In genomic region chr2:68283021-68283548, GRCm38 (mm10) we compare ENCODE assay signal across 16 mouse cellular contexts.
DNase-seq lines count a peak whose midpoint lies in the region; ATAC-seq and TF ChIP-seq lines count a peak whose summit lies in the region.
"Had no signal": no experiment of that assay in that cellular context is flagged by ENCODE, and none has a peak within 500 bp of the region (broad histone marks: within the 10 kb centered on the region; RNA-seq: fewer than 3 reads in every experiment).

No protein-coding gene starts in this region.

- no peaks in the 10 kb centered on the region for H3K27me3 ChIP-seq in hindbrain, embryonic 13.5 days
- no peaks in the 10 kb centered on the region for H3K27me3 ChIP-seq in hindbrain, embryonic 16.5 days (replicated peaks; ENCODE audit: control insufficient read depth, insufficient read depth, low read length)
- H3K27me3 ChIP-seq in neural tube, embryonic 13.5 days, result no peaks in the 10 kb centered on the region
- H3K27me3 ChIP-seq in neural tube, embryonic 15.5 days (replicated peaks), result no peaks in the 10 kb centered on the region
- H3K27me3 ChIP-seq in forebrain, postnatal 0 days (ENCODE audit: insufficient read depth, low read length), result no peaks in the 10 kb centered on the region
- H3K27me3 ChIP-seq in kidney, embryonic 16.5 days (ENCODE audit: insufficient read depth, low read length), result no peaks in the 10 kb centered on the region
- H3K27me3 ChIP-seq: embryonic facial prominence, embryonic 15.5 days; liver, embryonic 12.5 days; lung, embryonic 15.5 days had no signal

- H3K4me1 ChIP-seq in hindbrain, embryonic 13.5 days (replicated peaks), result 0 out of 2 replicates have a peak, but pooled peaks cover 3% of the 10 kb centered on the region
- no peaks in the 10 kb centered on the region for H3K4me1 ChIP-seq in hindbrain, embryonic 16.5 days (ENCODE audit: control insufficient read depth, insufficient read depth, low read depth, low read length)
- no peaks in the 10 kb centered on the region; the same call in 1 of the 2 replicates for H3K4me1 ChIP-seq in neural tube, embryonic 13.5 days (replicated peaks)
- H3K4me1 ChIP-seq in neural tube, embryonic 15.5 days, result no peaks in the 10 kb centered on the region
- no peaks in the 10 kb centered on the region for H3K4me1 ChIP-seq in forebrain, postnatal 0 days (ENCODE audit: insufficient read depth)
- 0 out of 2 replicates have a peak, but pooled peaks cover 3% of the 10 kb centered on the region for H3K4me1 ChIP-seq in kidney, embryonic 16.5 days (ENCODE audit: insufficient read depth, low read length)
- H3K4me1 ChIP-seq: embryonic facial prominence, embryonic 15.5 days; liver, embryonic 12.5 days; lung, embryonic 15.5 days had no signal

- no peak overlapping the region for H3K9ac ChIP-seq in hindbrain, embryonic 13.5 days
- H3K9ac ChIP-seq in hindbrain, embryonic 16.5 days (ENCODE audit: low read depth, low read length), result no peak overlapping the region
- no peak overlapping the region for H3K9ac ChIP-seq in neural tube, embryonic 13.5 days
- H3K9ac ChIP-seq in neural tube, embryonic 15.5 days (replicated peaks), result no peak overlapping the region
- no peak overlapping the region for H3K9ac ChIP-seq in forebrain, postnatal 0 days
- H3K9ac ChIP-seq in kidney, embryonic 16.5 days (replicated peaks; ENCODE audit: low read length), result no peak overlapping the region
- H3K9ac ChIP-seq: embryonic facial prominence, embryonic 15.5 days; liver, embryonic 12.5 days; lung, embryonic 15.5 days had no signal

- no peak for TF ChIP-seq CTCF in forebrain, postnatal 0 days (IDR thresholded peaks at IDR 0.05; ENCODE audit: low read depth)

- H3K27ac ChIP-seq in hindbrain, embryonic 13.5 days, result 0 out of 2 replicates have a peak overlapping the region, but pooled peaks have one; percentile 40
- H3K27ac ChIP-seq in hindbrain, embryonic 16.5 days (ENCODE audit: low read depth, low read length), result no peak overlapping the region
- peak overlapping the region; percentile 76 for H3K27ac ChIP-seq in neural tube, embryonic 13.5 days (replicated peaks)
- no peak overlapping the region for H3K27ac ChIP-seq in neural tube, embryonic 15.5 days (replicated peaks)
- no peak overlapping the region for H3K27ac ChIP-seq in forebrain, postnatal 0 days (ENCODE audit: low read depth, low read length)
- H3K27ac ChIP-seq in kidney, embryonic 16.5 days (ENCODE audit: low read length), result no peak overlapping the region
- H3K27ac ChIP-seq: embryonic facial prominence, embryonic 15.5 days; liver, embryonic 12.5 days; lung, embryonic 15.5 days had no signal

- ATAC-seq in hindbrain, embryonic 13.5 days (ENCODE audit: low FRiP score), result no peak
- no peak for ATAC-seq in hindbrain, embryonic 16.5 days
- peak; percentile 32; the same call in 1 of the 2 replicates for ATAC-seq in neural tube, embryonic 13.5 days (ENCODE audit: low read depth)
- no peak for ATAC-seq in neural tube, embryonic 15.5 days (ENCODE audit: low FRiP score)
- ATAC-seq in forebrain, postnatal 0 days, result peak; percentile 36; the same call in 1 of the 2 replicates
- no peak for ATAC-seq in kidney, embryonic 16.5 days (ENCODE audit: low FRiP score, low TSS enrichment)
- ATAC-seq: inflammation-experienced regulatory T-cells, adult 6 months; liver, embryonic 12.5 days had no signal

- H3K9me3 ChIP-seq in hindbrain, embryonic 13.5 days, result peaks cover 5% of the 10 kb centered on the region; the same call in 1 of the 2 replicates
- no peaks in the 10 kb centered on the region; the same call in 1 of the 2 replicates for H3K9me3 ChIP-seq in hindbrain, embryonic 16.5 days (ENCODE audit: control insufficient read depth, low read length)
- no peaks in the 10 kb centered on the region for H3K9me3 ChIP-seq in neural tube, embryonic 13.5 days
- H3K9me3 ChIP-seq in neural tube, embryonic 15.5 days (replicated peaks), result no peaks in the 10 kb centered on the region
- H3K9me3 ChIP-seq in forebrain, postnatal 0 days (ENCODE audit: low read length), result no peaks in the 10 kb centered on the region
- H3K9me3 ChIP-seq in kidney, embryonic 16.5 days (ENCODE audit: low read length), result peaks cover 5% of the 10 kb centered on the region
- H3K9me3 ChIP-seq: embryonic facial prominence, embryonic 15.5 days; liver, embryonic 12.5 days; lung, embryonic 15.5 days had no signal

- peaks cover 17% of the 10 kb centered on the region for H3K36me3 ChIP-seq in hindbrain, embryonic 13.5 days
- H3K36me3 ChIP-seq in hindbrain, embryonic 16.5 days (ENCODE audit: control insufficient read depth, insufficient read depth, low read length), result 0 out of 2 replicates have a peak, but pooled peaks cover 3% of the 10 kb centered on the region
- H3K36me3 ChIP-seq in neural tube, embryonic 13.5 days, result peaks cover 14% of the 10 kb centered on the region
- H3K36me3 ChIP-seq in neural tube, embryonic 15.5 days, result peaks cover 6% of the 10 kb centered on the region; the same call in 1 of the 2 replicates
- H3K36me3 ChIP-seq in forebrain, postnatal 0 days (ENCODE audit: insufficient read depth), result no peaks in the 10 kb centered on the region
- H3K36me3 ChIP-seq in kidney, embryonic 16.5 days (ENCODE audit: insufficient read depth, low read length), result peaks cover 15% of the 10 kb centered on the region
- H3K36me3 ChIP-seq: G1E; liver, embryonic 12.5 days; lung, embryonic 15.5 days had no signal

- no peak overlapping the region for H3K4me3 ChIP-seq in hindbrain, embryonic 13.5 days
- H3K4me3 ChIP-seq in hindbrain, embryonic 16.5 days (ENCODE audit: low read length), result no peak overlapping the region
- no peak overlapping the region for H3K4me3 ChIP-seq in neural tube, embryonic 13.5 days
- H3K4me3 ChIP-seq in neural tube, embryonic 15.5 days (replicated peaks), result no peak overlapping the region
- no peak overlapping the region for H3K4me3 ChIP-seq in forebrain, postnatal 0 days (ENCODE audit: low read depth, low read length)
- H3K4me3 ChIP-seq in kidney, embryonic 16.5 days (ENCODE audit: low read length), result no peak overlapping the region
- H3K4me3 ChIP-seq: embryonic facial prominence, embryonic 15.5 days; liver, embryonic 12.5 days; lung, embryonic 15.5 days had no signal

- DNase-seq in forebrain, postnatal 0 days, result peak; percentile 17
- DNase-seq in cerebellum, postnatal 25 days, result no peak
- DNase-seq: adrenal gland, adult 2 months; cerebellum, adult 8-10 months; heart, postnatal 14 days; thymus, adult 18-20 months had no signal

- 77% methylated on average over 6 of the region's 6 CpGs for WGBS in hindbrain, embryonic 13.5 days
- WGBS in hindbrain, embryonic 16.5 days, result 65% methylated on average over 6 of the region's 6 CpGs
- 60% methylated on average over 6 of the region's 6 CpGs for WGBS in neural tube, embryonic 13.5 days
- 56% methylated on average over 6 of the region's 6 CpGs for WGBS in neural tube, embryonic 15.5 days
- WGBS in forebrain, postnatal 0 days, result 60% methylated on average over 6 of the region's 6 CpGs
- 76% methylated on average over 6 of the region's 6 CpGs for WGBS in kidney, embryonic 16.5 days

- no peak overlapping the region for H3K4me2 ChIP-seq in hindbrain, embryonic 13.5 days
- H3K4me2 ChIP-seq in hindbrain, embryonic 16.5 days (ENCODE audit: low read length), result no peak overlapping the region
- H3K4me2 ChIP-seq in neural tube, embryonic 13.5 days, result no peak overlapping the region
- no peak overlapping the region for H3K4me2 ChIP-seq in neural tube, embryonic 15.5 days
- H3K4me2 ChIP-seq in forebrain, postnatal 0 days (ENCODE audit: low read depth), result no peak overlapping the region
- no peak overlapping the region for H3K4me2 ChIP-seq in kidney, embryonic 16.5 days (replicated peaks; ENCODE audit: low read depth, low read length)
- H3K4me2 ChIP-seq: embryonic facial prominence, embryonic 15.5 days; liver, embryonic 12.5 days; lung, embryonic 15.5 days had no signal

Comparison
In these comparisons a context has a peak if more than half of its experiments do, and no peak if none do; other contexts are left out.
1. ATAC-seq: peak in neural tube, embryonic 13.5 days (single experiment) and forebrain, postnatal 0 days (single experiment); none in hindbrain, embryonic 13.5 days (single experiment), hindbrain, embryonic 16.5 days (single experiment), neural tube, embryonic 15.5 days (single experiment) and kidney, embryonic 16.5 days (single experiment).
2. H3K27ac ChIP-seq: peak in hindbrain, embryonic 13.5 days (single experiment) and neural tube, embryonic 13.5 days (single experiment); none in hindbrain, embryonic 16.5 days (single experiment), neural tube, embryonic 15.5 days (single experiment), forebrain, postnatal 0 days (single experiment) and kidney, embryonic 16.5 days (single experiment).